Mouse (Mus musculus): Measurements from ENCODE around the gene Foxi2. TPM values are rescaled to one million over a fixed set of nuclear protein-coding genes. Genes with fewer than 3 reads are reported as not detected.

Foxi2 gene
- polyA plus RNA-seq, 2 experiments: 0.04 TPM; not detected in 1

DNA sequence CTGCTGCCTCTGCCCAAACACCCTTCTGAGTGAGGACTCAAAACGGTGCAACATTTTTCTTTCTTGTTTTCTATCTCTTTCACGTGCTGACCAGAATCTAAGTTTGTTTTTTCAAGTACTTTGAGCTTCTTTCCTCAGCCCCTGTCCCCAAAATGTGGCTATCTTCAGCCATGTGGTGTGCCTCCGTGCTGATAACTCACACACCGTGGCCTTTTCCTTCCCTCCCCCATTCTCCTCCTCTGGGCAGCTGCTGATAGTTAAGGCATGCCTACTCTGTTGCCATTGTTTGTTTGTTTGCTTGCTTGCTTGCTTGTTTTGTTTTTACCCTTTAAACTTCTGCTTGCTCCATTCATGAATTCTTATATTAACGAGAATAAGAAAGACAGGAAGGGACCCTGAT is 12.2 kb upstream of the Foxi2 start:
- H3K4me1 ChIP-seq (ENCODE audit: control insufficient read depth, insufficient read depth, low read length): no peaks in the 10 kb centered on the region
- H3K4me2 ChIP-seq (replicated peaks; ENCODE audit: low read depth, low read length, severe bottlenecking): no peak overlapping the region
- no peaks in the 10 kb centered on the region for H3K9me3 ChIP-seq (ENCODE audit: control insufficient read depth, low read length)
- 46% methylated on average over 5 of the region's 5 CpGs for WGBS
- no peak overlapping the region for H3K9ac ChIP-seq (ENCODE audit: low read depth, low read length, severe bottlenecking)
- DNase-seq (ENCODE audit: low spot score): no peak
- no peak for TF ChIP-seq POLR2A (IDR thresholded peaks at IDR 0.05; ENCODE audit: borderline replicate concordance, extremely low read depth, insufficient read depth, insufficient read length)
- H3K4me3 ChIP-seq (replicated peaks; ENCODE audit: low read length): no peak overlapping the region
- no peak overlapping the region for H3K27ac ChIP-seq (replicated peaks; ENCODE audit: low read depth, low read length)
- H3K27me3 ChIP-seq (ENCODE audit: control insufficient read depth, insufficient read depth, low read length): no peaks in the 10 kb centered on the region; the same call in 1 of the 2 replicates
- no peaks in the 10 kb centered on the region for H3K36me3 ChIP-seq (ENCODE audit: control insufficient read depth, insufficient read depth, low read length)
- ATAC-seq (ENCODE audit: low FRiP score, low read depth): no peak

DNA sequence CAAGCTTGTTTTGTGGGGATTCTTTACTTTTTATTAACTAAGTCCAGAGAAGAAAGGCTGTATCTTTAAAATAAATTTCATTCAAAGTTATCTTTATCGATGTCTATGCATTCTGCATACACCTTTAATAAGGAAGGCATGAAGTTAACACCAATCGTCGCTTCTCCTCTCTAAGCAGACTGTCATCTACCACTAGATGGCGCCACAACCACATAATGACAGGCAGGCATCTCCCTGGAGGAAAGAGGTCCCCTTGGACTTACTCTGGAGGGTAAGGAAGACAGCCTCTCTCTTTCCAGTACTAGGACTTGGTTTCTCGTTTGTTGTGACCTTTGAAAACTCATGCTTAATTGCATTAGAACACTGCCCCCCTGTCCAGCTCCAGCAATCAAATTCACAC is 6.7 kb upstream of the Foxi2 start:
- no peak overlapping the region for H3K4me3 ChIP-seq (replicated peaks; ENCODE audit: low read length)
- TF ChIP-seq POLR2A (IDR thresholded peaks at IDR 0.05; ENCODE audit: borderline replicate concordance, extremely low read depth, insufficient read depth, insufficient read length): no peak
- no peak overlapping the region for H3K4me2 ChIP-seq (replicated peaks; ENCODE audit: low read depth, low read length, severe bottlenecking)
- H3K9ac ChIP-seq (ENCODE audit: low read depth, low read length, severe bottlenecking): no peak overlapping the region
- H3K27me3 ChIP-seq (ENCODE audit: control insufficient read depth, insufficient read depth, low read length): no peaks in the 10 kb centered on the region
- ATAC-seq (ENCODE audit: low FRiP score, low read depth) (no peak), DNase-seq (ENCODE audit: low spot score) (peak; percentile 63)
- no peak overlapping the region for H3K27ac ChIP-seq (replicated peaks; ENCODE audit: low read depth, low read length)
- H3K4me1 ChIP-seq (ENCODE audit: control insufficient read depth, insufficient read depth, low read length): no peaks in the 10 kb centered on the region
- H3K36me3 ChIP-seq (ENCODE audit: control insufficient read depth, insufficient read depth, low read length): no peaks in the 10 kb centered on the region
- 10% methylated on average over 5 of the region's 5 CpGs for WGBS
- no peaks in the 10 kb centered on the region for H3K9me3 ChIP-seq (ENCODE audit: control insufficient read depth, low read length)

DNA sequence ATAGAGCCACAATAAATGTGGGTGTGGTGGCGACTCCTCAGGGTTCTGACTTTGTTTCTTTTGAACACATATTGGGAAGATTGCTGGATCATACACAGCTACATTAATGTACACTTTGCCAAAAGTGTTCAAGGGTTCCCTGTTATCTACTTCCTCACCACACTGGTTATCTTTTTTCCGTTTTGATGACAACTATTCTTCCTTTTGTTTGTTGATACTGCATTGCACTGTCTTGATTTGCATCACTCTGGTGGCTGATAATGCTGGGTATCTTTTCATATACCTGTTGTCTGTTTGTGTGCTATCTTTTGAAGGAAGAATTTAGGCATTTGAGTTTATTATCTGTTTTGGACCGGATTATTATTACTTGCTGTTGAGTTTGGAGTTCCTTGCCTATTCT is 3.3 kb upstream of the Foxi2 start:
- Histone ChIP-seq H3K36me3 (ENCODE audit: control insufficient read depth, insufficient read depth, low read length) (no peaks in the 10 kb centered on the region), H3K27me3 (ENCODE audit: control insufficient read depth, insufficient read depth, low read length) (peaks cover 24% of the 10 kb centered on the region), H3K27ac (replicated peaks; ENCODE audit: low read depth, low read length) (no peak overlapping the region), H3K4me3 (replicated peaks; ENCODE audit: low read length) (no peak overlapping the region), H3K9ac (ENCODE audit: low read depth, low read length, severe bottlenecking) (no peak overlapping the region), H3K9me3 (ENCODE audit: control insufficient read depth, low read length) (no peaks in the 10 kb centered on the region), H3K4me1 (ENCODE audit: control insufficient read depth, insufficient read depth, low read length) (0 out of 2 replicates have a peak, but pooled peaks cover 2% of the 10 kb centered on the region), H3K4me2 (replicated peaks; ENCODE audit: low read depth, low read length, severe bottlenecking) (no peak overlapping the region)
- 75% methylated on average over 3 of the region's 3 CpGs for WGBS
- DNase-seq (ENCODE audit: low spot score) (no peak), ATAC-seq (ENCODE audit: low FRiP score, low read depth) (no peak)
- no peak for TF ChIP-seq POLR2A (IDR thresholded peaks at IDR 0.05; ENCODE audit: borderline replicate concordance, extremely low read depth, insufficient read depth, insufficient read length)

DNA sequence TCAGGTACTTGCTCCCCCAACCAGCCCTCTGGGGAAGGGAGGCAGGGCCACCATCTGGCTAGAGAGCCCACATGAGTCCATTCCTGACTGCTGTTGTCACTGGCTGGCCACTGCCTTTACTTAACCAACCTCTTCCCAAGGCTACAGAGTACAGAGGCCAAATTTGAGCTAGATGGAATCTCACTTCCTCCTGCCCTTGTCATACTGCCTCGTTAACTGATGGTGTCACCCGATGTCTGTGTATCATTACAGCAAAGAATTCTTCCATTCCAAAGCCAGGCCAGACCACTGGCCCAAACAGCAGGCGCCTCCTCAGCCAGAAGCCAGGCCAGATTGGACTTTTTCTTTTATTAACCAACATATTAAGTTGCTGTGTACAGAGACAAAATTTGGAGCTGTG is 1.6 kb upstream of the Foxi2 start:
- H3K9me3 ChIP-seq (ENCODE audit: control insufficient read depth, low read length): no peaks in the 10 kb centered on the region
- no peaks in the 10 kb centered on the region for H3K36me3 ChIP-seq (ENCODE audit: control insufficient read depth, insufficient read depth, low read length)
- no peak overlapping the region for H3K27ac ChIP-seq (replicated peaks; ENCODE audit: low read depth, low read length)
- H3K27me3 ChIP-seq (ENCODE audit: control insufficient read depth, insufficient read depth, low read length): peaks cover 36% of the 10 kb centered on the region
- 0 out of 2 replicates have a peak, but pooled peaks cover 2% of the 10 kb centered on the region for H3K4me1 ChIP-seq (ENCODE audit: control insufficient read depth, insufficient read depth, low read length)
- no peak overlapping the region for H3K4me2 ChIP-seq (replicated peaks; ENCODE audit: low read depth, low read length, severe bottlenecking)
- 60% methylated on average over 3 of the region's 3 CpGs for WGBS
- ATAC-seq (ENCODE audit: low FRiP score, low read depth) (no peak), DNase-seq (ENCODE audit: low spot score) (no peak)
- H3K4me3 ChIP-seq (replicated peaks; ENCODE audit: low read length): no peak overlapping the region
- no peak for TF ChIP-seq POLR2A (IDR thresholded peaks at IDR 0.05; ENCODE audit: borderline replicate concordance, extremely low read depth, insufficient read depth, insufficient read length)
- no peak overlapping the region for H3K9ac ChIP-seq (ENCODE audit: low read depth, low read length, severe bottlenecking)

DNA sequence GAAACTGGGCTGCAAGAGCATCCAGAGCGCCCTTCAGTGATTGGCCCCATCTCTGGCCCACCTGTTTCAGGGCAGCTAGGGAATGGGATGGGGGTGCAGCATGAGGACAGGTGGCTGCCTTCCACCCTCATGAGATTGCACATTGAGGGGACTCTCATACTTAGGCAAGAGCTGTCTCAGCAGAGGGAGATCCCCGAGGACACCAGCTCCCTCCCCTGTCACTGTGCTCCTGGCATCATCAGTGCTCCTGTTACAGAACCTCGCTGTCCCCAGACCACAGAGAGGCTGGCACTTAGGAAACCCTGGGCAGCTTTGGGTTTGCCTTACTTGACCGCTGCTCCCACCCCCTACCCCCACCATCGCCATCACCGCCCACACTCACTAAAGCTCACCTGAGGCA is 2.2 kb downstream of the Foxi2 start:
- ATAC-seq (ENCODE audit: low FRiP score, low read depth) (no peak), DNase-seq (ENCODE audit: low spot score) (no peak)
- no peak overlapping the region for H3K27ac ChIP-seq (replicated peaks; ENCODE audit: low read depth, low read length)
- no peak overlapping the region for H3K4me2 ChIP-seq (replicated peaks; ENCODE audit: low read depth, low read length, severe bottlenecking)
- H3K27me3 ChIP-seq (ENCODE audit: control insufficient read depth, insufficient read depth, low read length): peaks cover 36% of the 10 kb centered on the region
- H3K9me3 ChIP-seq (ENCODE audit: control insufficient read depth, low read length): no peaks in the 10 kb centered on the region
- H3K4me3 ChIP-seq (replicated peaks; ENCODE audit: low read length): no peak overlapping the region
- no peak overlapping the region for H3K9ac ChIP-seq (ENCODE audit: low read depth, low read length, severe bottlenecking)
- H3K36me3 ChIP-seq (ENCODE audit: control insufficient read depth, insufficient read depth, low read length): no peaks in the 10 kb centered on the region
- no peak for TF ChIP-seq POLR2A (IDR thresholded peaks at IDR 0.05; ENCODE audit: borderline replicate concordance, extremely low read depth, insufficient read depth, insufficient read length)
- WGBS: 67% methylated on average over 6 of the region's 6 CpGs
- H3K4me1 ChIP-seq (ENCODE audit: control insufficient read depth, insufficient read depth, low read length): 0 out of 2 replicates have a peak, but pooled peaks cover 2% of the 10 kb centered on the region

DNA sequence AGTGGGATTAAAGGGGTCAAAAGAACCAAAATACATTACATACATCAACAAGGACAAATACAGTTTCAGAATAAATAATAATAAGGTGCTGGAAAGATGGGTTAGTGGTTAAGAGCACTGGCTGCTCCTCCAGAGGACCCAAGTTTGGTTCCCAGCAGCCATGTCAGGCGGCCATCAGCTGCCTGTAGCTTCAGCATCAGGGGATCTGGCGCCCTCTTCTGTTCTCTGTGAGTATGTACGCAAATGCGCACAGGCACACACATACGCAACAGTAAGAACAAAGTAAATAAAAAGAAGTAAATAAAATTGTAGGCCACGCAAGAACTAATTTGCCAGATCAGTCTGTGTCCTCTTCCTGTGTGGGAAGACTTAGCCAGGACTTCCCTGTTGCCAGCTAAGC is 18.7 kb downstream of the Foxi2 start:
- Histone ChIP-seq H3K36me3 (ENCODE audit: control insufficient read depth, insufficient read depth, low read length) (no peaks in the 10 kb centered on the region), H3K4me3 (replicated peaks; ENCODE audit: low read length) (no peak overlapping the region), H3K9me3 (ENCODE audit: control insufficient read depth, low read length) (no peaks in the 10 kb centered on the region), H3K27ac (replicated peaks; ENCODE audit: low read depth, low read length) (no peak overlapping the region), H3K4me2 (replicated peaks; ENCODE audit: low read depth, low read length, severe bottlenecking) (no peak overlapping the region), H3K4me1 (ENCODE audit: control insufficient read depth, insufficient read depth, low read length) (no peaks in the 10 kb centered on the region), H3K27me3 (ENCODE audit: control insufficient read depth, insufficient read depth, low read length) (no peaks in the 10 kb centered on the region), H3K9ac (ENCODE audit: low read depth, low read length, severe bottlenecking) (no peak overlapping the region)
- no peak for TF ChIP-seq POLR2A (IDR thresholded peaks at IDR 0.05; ENCODE audit: borderline replicate concordance, extremely low read depth, insufficient read depth, insufficient read length)
- DNase-seq (ENCODE audit: low spot score) (no peak), ATAC-seq (ENCODE audit: low FRiP score, low read depth) (no peak)
- 93% methylated on average over 6 of the region's 6 CpGs for WGBS

Measured in limb, embryonic 14.5 days (tissue).